In genomic region chr7:73326680-73327079, GRCm38 (mm10) we compare ENCODE assay signal across 14 mouse cellular contexts. TPM values are rescaled to one million over a fixed set of nuclear protein-coding genes. Genes with fewer than 3 reads are reported as not detected.
DNase-seq lines count a peak whose midpoint lies in the region; ATAC-seq and TF ChIP-seq lines count a peak whose summit lies in the region.
"Had no signal": no experiment of that assay in that cellular context is flagged by ENCODE, and none has a peak within 500 bp of the region (broad histone marks: within the 10 kb centered on the region; RNA-seq: fewer than 3 reads in every experiment).

No protein-coding gene starts in this region.

- H3K36me3 ChIP-seq in intestine, embryonic 14.5 days (ENCODE audit: control insufficient read depth, insufficient read depth, low read length): no peaks in the 10 kb centered on the region
- no peaks in the 10 kb centered on the region for H3K36me3 ChIP-seq in intestine, postnatal 0 days (ENCODE audit: control insufficient read depth, insufficient read depth)
- no peaks in the 10 kb centered on the region for H3K36me3 ChIP-seq in lung, embryonic 14.5 days (ENCODE audit: insufficient read depth)
- H3K36me3 ChIP-seq in embryonic facial prominence, embryonic 14.5 days (ENCODE audit: control insufficient read depth, insufficient read depth, low read length): no peaks in the 10 kb centered on the region
- no peaks in the 10 kb centered on the region for H3K36me3 ChIP-seq in stomach, embryonic 14.5 days (ENCODE audit: control insufficient read depth, insufficient read depth, low read length)
- H3K36me3 ChIP-seq in forebrain, embryonic 12.5 days (replicated peaks): no peaks in the 10 kb centered on the region
- H3K36me3 ChIP-seq: forebrain, embryonic 15.5 days; heart, embryonic 10.5 days had no signal

- no peaks in the 10 kb centered on the region for H3K27me3 ChIP-seq in intestine, embryonic 14.5 days (replicated peaks; ENCODE audit: control insufficient read depth, insufficient read depth, low read length)
- H3K27me3 ChIP-seq in intestine, postnatal 0 days (replicated peaks; ENCODE audit: control insufficient read depth, insufficient read depth, low read length): no peaks in the 10 kb centered on the region
- H3K27me3 ChIP-seq in lung, embryonic 14.5 days (ENCODE audit: insufficient read depth, low read length): no peaks in the 10 kb centered on the region
- no peaks in the 10 kb centered on the region for H3K27me3 ChIP-seq in embryonic facial prominence, embryonic 14.5 days (replicated peaks; ENCODE audit: control insufficient read depth, insufficient read depth, low read length)
- no peaks in the 10 kb centered on the region for H3K27me3 ChIP-seq in stomach, embryonic 14.5 days (ENCODE audit: control insufficient read depth, insufficient read depth, low read length)
- peaks cover 2% of the 10 kb centered on the region; the same call in 1 of the 2 replicates for H3K27me3 ChIP-seq in forebrain, embryonic 12.5 days
- H3K27me3 ChIP-seq: forebrain, embryonic 15.5 days had no signal

- no peak for ATAC-seq in intestine, embryonic 14.5 days (replicated peaks; ENCODE audit: low FRiP score, low TSS enrichment, low read depth)
- no peak for ATAC-seq in intestine, postnatal 0 days
- no peak for ATAC-seq in lung, embryonic 14.5 days (ENCODE audit: insufficient read depth)
- ATAC-seq in embryonic facial prominence, embryonic 14.5 days (ENCODE audit: low read depth): no peak
- ATAC-seq in stomach, embryonic 14.5 days (ENCODE audit: insufficient number of reproducible peaks, insufficient read depth, low FRiP score, low read depth): no peak
- ATAC-seq in forebrain, embryonic 12.5 days (ENCODE audit: low FRiP score): no peak
- ATAC-seq: forebrain, embryonic 15.5 days had no signal

- no peak overlapping the region for H3K9ac ChIP-seq in intestine, embryonic 14.5 days (ENCODE audit: low read length)
- no peak overlapping the region for H3K9ac ChIP-seq in intestine, postnatal 0 days (ENCODE audit: low read depth, low read length)
- no peak overlapping the region for H3K9ac ChIP-seq in lung, embryonic 14.5 days
- H3K9ac ChIP-seq in embryonic facial prominence, embryonic 14.5 days (ENCODE audit: low read depth, low read length): no peak overlapping the region
- no peak overlapping the region for H3K9ac ChIP-seq in stomach, embryonic 14.5 days (replicated peaks; ENCODE audit: low read depth, low read length)
- H3K9ac ChIP-seq in forebrain, embryonic 12.5 days: no peak overlapping the region
- H3K9ac ChIP-seq: forebrain, embryonic 15.5 days had no signal

- DNase-seq in intestine, embryonic 14.5 days (ENCODE audit: low spot score): no peak
- no peak for DNase-seq in lung, embryonic 14.5 days
- no peak for DNase-seq in lung, postnatal 4 days
- no peak for DNase-seq in embryonic facial prominence, embryonic 14.5 days (ENCODE audit: low spot score)
- DNase-seq in Muller cell, postnatal 12 days (ENCODE audit: inconsistent ontology term): no peak
- DNase-seq: cerebellum, adult 8-10 months; liver; lung, adult 2 months; thymus, adult 18-20 months had no signal

- 64% methylated on average over 11 of the region's 11 CpGs for WGBS in intestine, embryonic 14.5 days
- WGBS in intestine, postnatal 0 days: 84% methylated on average over 11 of the region's 11 CpGs
- WGBS in lung, embryonic 14.5 days: 62% methylated on average over 11 of the region's 11 CpGs
- WGBS in embryonic facial prominence, embryonic 14.5 days: 78% methylated on average over 11 of the region's 11 CpGs
- WGBS in stomach, embryonic 14.5 days: 50% methylated on average over 11 of the region's 11 CpGs
- WGBS in forebrain, embryonic 12.5 days: 90% methylated on average over 11 of the region's 11 CpGs

- peaks cover 33% of the 10 kb centered on the region for H3K4me1 ChIP-seq in intestine, embryonic 14.5 days (replicated peaks; ENCODE audit: control insufficient read depth, insufficient read depth, low read length)
- H3K4me1 ChIP-seq in intestine, postnatal 0 days (replicated peaks; ENCODE audit: control insufficient read depth, insufficient read depth, low read length): no peaks in the 10 kb centered on the region
- H3K4me1 ChIP-seq in lung, embryonic 14.5 days (ENCODE audit: insufficient read depth): peaks cover 20% of the 10 kb centered on the region
- H3K4me1 ChIP-seq in embryonic facial prominence, embryonic 14.5 days (ENCODE audit: control insufficient read depth, insufficient read depth, low read length): 0 out of 2 replicates have a peak, but pooled peaks cover 20% of the 10 kb centered on the region
- peaks cover 39% of the 10 kb centered on the region for H3K4me1 ChIP-seq in stomach, embryonic 14.5 days (ENCODE audit: control insufficient read depth, insufficient read depth, low read length)
- H3K4me1 ChIP-seq in forebrain, embryonic 12.5 days: peaks cover 13% of the 10 kb centered on the region
- H3K4me1 ChIP-seq: forebrain, embryonic 15.5 days had no signal

- H3K4me3 ChIP-seq in intestine, embryonic 14.5 days (ENCODE audit: low read depth, low read length): no peak overlapping the region
- no peak overlapping the region for H3K4me3 ChIP-seq in intestine, postnatal 0 days (ENCODE audit: low read depth, low read length)
- no peak overlapping the region for H3K4me3 ChIP-seq in lung, embryonic 14.5 days (ENCODE audit: low read depth, low read length)
- no peak overlapping the region for H3K4me3 ChIP-seq in embryonic facial prominence, embryonic 14.5 days (ENCODE audit: low read depth, low read length)
- H3K4me3 ChIP-seq in stomach, embryonic 14.5 days (ENCODE audit: low read depth, low read length): no peak overlapping the region
- H3K4me3 ChIP-seq in forebrain, embryonic 12.5 days (replicated peaks): no peak overlapping the region
- H3K4me3 ChIP-seq: forebrain, embryonic 15.5 days; heart, embryonic 10.5 days had no signal

- no peak for TF ChIP-seq CTCF in intestine, postnatal 0 days (IDR thresholded peaks at IDR 0.05; ENCODE audit: low read depth)
- TF ChIP-seq CTCF in lung, embryonic 14.5 days (IDR thresholded peaks at IDR 0.05; ENCODE audit: low read depth): no peak

- H3K4me2 ChIP-seq in intestine, embryonic 14.5 days (ENCODE audit: low read length): no peak overlapping the region
- H3K4me2 ChIP-seq in intestine, postnatal 0 days (replicated peaks; ENCODE audit: low read depth): no peak overlapping the region
- no peak overlapping the region for H3K4me2 ChIP-seq in lung, embryonic 14.5 days
- H3K4me2 ChIP-seq in embryonic facial prominence, embryonic 14.5 days (ENCODE audit: low read depth, low read length): peak overlapping the region; percentile 20; the same call in 1 of the 2 replicates
- H3K4me2 ChIP-seq in stomach, embryonic 14.5 days (replicated peaks; ENCODE audit: low read depth, low read length): no peak overlapping the region
- no peak overlapping the region for H3K4me2 ChIP-seq in forebrain, embryonic 12.5 days
- H3K4me2 ChIP-seq: forebrain, embryonic 15.5 days had no signal

- H3K27ac ChIP-seq in intestine, embryonic 14.5 days (ENCODE audit: low read depth): peak overlapping the region; percentile 65; the same call in 1 of the 2 replicates
- no peak overlapping the region for H3K27ac ChIP-seq in intestine, postnatal 0 days (ENCODE audit: low read depth, low read length)
- peak overlapping the region; percentile 44; the same call in 1 of the 2 replicates for H3K27ac ChIP-seq in lung, embryonic 14.5 days (ENCODE audit: low read depth)
- peak overlapping the region; percentile 39 for H3K27ac ChIP-seq in embryonic facial prominence, embryonic 14.5 days (replicated peaks; ENCODE audit: low read depth, low read length)
- peak overlapping the region; percentile 92 for H3K27ac ChIP-seq in stomach, embryonic 14.5 days (ENCODE audit: low read length)
- H3K27ac ChIP-seq in forebrain, embryonic 12.5 days: no peak overlapping the region
- H3K27ac ChIP-seq: forebrain, embryonic 15.5 days; heart, embryonic 10.5 days had no signal

- H3K9me3 ChIP-seq in intestine, embryonic 14.5 days (ENCODE audit: control insufficient read depth, low read length): no peaks in the 10 kb centered on the region
- no peaks in the 10 kb centered on the region for H3K9me3 ChIP-seq in intestine, postnatal 0 days (ENCODE audit: control insufficient read depth)
- H3K9me3 ChIP-seq in lung, embryonic 14.5 days (ENCODE audit: low read depth, low read length): no peaks in the 10 kb centered on the region
- H3K9me3 ChIP-seq in embryonic facial prominence, embryonic 14.5 days (ENCODE audit: control insufficient read depth, low read length): no peaks in the 10 kb centered on the region
- H3K9me3 ChIP-seq in stomach, embryonic 14.5 days (ENCODE audit: control insufficient read depth, low read depth, low read length): no peaks in the 10 kb centered on the region
- no peaks in the 10 kb centered on the region for H3K9me3 ChIP-seq in forebrain, embryonic 12.5 days
- H3K9me3 ChIP-seq: forebrain, embryonic 15.5 days had no signal

RNA-seq across cellular contexts. Expression of gene Rgma, which starts 48.6 kb away (rescaled TPM):
- polyA plus RNA-seq in intestine, embryonic 14.5 days (2014; fragmentation: Nextera tagmentation; extraction: Ambion mirVana): 11.5 and 12.1 TPM in 2 replicates
- 4.9 and 6.0 TPM in 2 replicates for polyA plus RNA-seq in intestine, postnatal 0 days (2015; fragmentation: Nextera tagmentation; extraction: Ambion mirVana)
- 19.0 and 22.8 TPM in 2 replicates for polyA plus RNA-seq in lung, embryonic 14.5 days (2014; fragmentation: Nextera tagmentation; extraction: Ambion mirVana)
- 19.6 and 26.1 TPM in 2 replicates for polyA plus RNA-seq in embryonic facial prominence, embryonic 14.5 days (2014; fragmentation: Nextera tagmentation; extraction: Ambion mirVana)
- polyA plus RNA-seq in stomach, embryonic 14.5 days (2014; fragmentation: Nextera tagmentation; extraction: Ambion mirVana): 24.9 and 30.5 TPM in 2 replicates
- polyA plus RNA-seq in forebrain, embryonic 12.5 days (2016; fragmentation: Nextera tagmentation; extraction: Ambion mirVana): 37.3 and 42.3 TPM in 2 replicates

Comparison
In these comparisons a context has a peak if more than half of its experiments do, and no peak if none do; other contexts are left out.
1. H3K27ac ChIP-seq: peak in intestine, embryonic 14.5 days (single experiment), lung, embryonic 14.5 days (single experiment), embryonic facial prominence, embryonic 14.5 days (single experiment) and stomach, embryonic 14.5 days (single experiment); none in intestine, postnatal 0 days (single experiment) and forebrain, embryonic 12.5 days (single experiment).